Mouse (Mus musculus) forebrain, embryonic 14.5 days (tissue): ENCODE data around the gene Adgrb2. TPM values are rescaled to one million over a fixed set of nuclear protein-coding genes. Genes with fewer than 3 reads are reported as not detected.

Experiments used
- ATAC-seq: fragments of 200-750 bp; cut with Nextera tagmentation; 2 replicates; pipeline ENCODE4 v1.8.0; 2017; ENCODE audit warnings: mild to moderate bottlenecking, moderate library complexity
- DNase-seq: peaks from one replicate; pipeline ENCODE4 v3.0.0-alpha.2; 2015; ENCODE audit warnings: low spot score
- H3K27ac ChIP-seq: fragments of 300-500 bp; sonication (generic); 2 replicates; pipeline ENCODE4 v1.5.1; 2014; ENCODE audit warnings: low read depth, mild to moderate bottlenecking, control low read depth, low read length, moderate library complexity
- H3K27me3 ChIP-seq: fragments of 300-500 bp; sonication (generic); replicated peaks from 2 replicates; pipeline ENCODE4 v1.6.1; 2014; ENCODE audit warnings: low read length, control low read depth, mixed read lengths; ENCODE audit not compliant: control insufficient read depth, insufficient read depth
- H3K36me3 ChIP-seq: fragments of 300-500 bp; sonication (generic); 2 replicates; pipeline ENCODE4 v1.6.1; 2014; ENCODE audit warnings: low read length, control low read depth; ENCODE audit not compliant: control insufficient read depth, insufficient read depth
- H3K4me1 ChIP-seq: fragments of 300-500 bp; sonication (generic); 2 replicates; pipeline ENCODE4 v1.6.1; 2014; ENCODE audit warnings: antibody characterized with exemption, low read length, control low read depth; ENCODE audit not compliant: control insufficient read depth, insufficient read depth
- H3K4me2 ChIP-seq: fragments of 300-500 bp; sonication (generic); 2 replicates; pipeline ENCODE4 v1.6.1; 2014; ENCODE audit warnings: mild to moderate bottlenecking, control low read depth, low read length
- H3K4me3 ChIP-seq: fragments of 300-500 bp; sonication (generic); 2 replicates; pipeline ENCODE4 v1.5.1; 2014; ENCODE audit warnings: low read depth, low read length, control low read depth
- H3K9ac ChIP-seq: fragments of 300-500 bp; sonication (generic); 2 replicates; pipeline ENCODE4 v1.6.1; 2014; ENCODE audit warnings: mild to moderate bottlenecking, low read length, control low read depth, moderate library complexity
- H3K9me3 ChIP-seq: fragments of 300-500 bp; sonication (generic); replicated peaks from 2 replicates; pipeline ENCODE4 v1.6.1; 2016; ENCODE audit warnings: low read length, control low read depth, mixed read lengths; ENCODE audit not compliant: control insufficient read depth
- WGBS: fragments of 180-500 bp; shearing (Covaris S2); extraction: QIAGEN DNeasy Blood & Tissue Kit; methylation state at CpG from one replicate; pipeline ENCODE4 v1.1.7; 2014; 5-methylcytosine and 5-hydroxymethylcytosine counted together
- polyA plus RNA-seq: library from polyadenylated mRNA; unstranded; fragments of >200 nt; fragmentation: Nextera tagmentation; extraction: Ambion mirVana; gene quantifications from 2 replicates; pipeline ENCODE4 v1.2.1, GENCODE M21; 2014

The Adgrb2 gene
- polyA plus RNA-seq, result 6.6 and 12.3 TPM in 2 replicates

DNA sequence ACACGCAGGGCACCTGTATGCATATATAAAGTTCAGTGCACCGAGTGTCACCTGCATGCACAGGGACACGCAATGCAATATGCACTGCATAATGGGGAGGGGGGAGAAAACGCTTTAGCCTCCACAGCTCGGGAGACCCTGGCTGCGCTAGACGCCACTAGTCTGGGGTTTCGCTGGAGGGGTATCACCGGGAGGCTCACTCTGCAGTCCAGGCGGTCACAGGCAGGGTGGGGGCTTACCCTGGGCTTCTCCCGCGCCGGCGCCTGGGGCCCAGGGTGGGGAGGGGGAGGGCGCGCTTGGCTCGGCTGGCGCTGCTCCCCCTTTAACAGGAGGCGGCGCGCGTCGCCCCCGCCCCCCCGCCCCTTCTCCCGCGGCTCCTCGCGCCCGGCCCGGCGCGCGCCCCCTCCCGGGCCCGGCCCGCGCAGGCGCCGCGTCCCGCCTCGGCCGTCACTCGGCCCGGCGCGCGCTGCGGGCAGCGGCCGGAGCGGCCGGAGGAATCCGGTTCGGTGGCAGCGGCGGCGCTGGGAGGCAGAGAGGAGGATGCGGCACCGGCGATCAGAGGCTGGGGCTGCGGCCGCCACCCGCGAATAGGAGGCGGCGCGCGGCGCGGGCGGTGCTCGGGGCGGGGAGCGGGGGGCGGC lies at the start of gene Adgrb2:
TSS of gene Adgrb2 (plus strand) at position 450 of the 641 bp plus-strand sequence.
- Histone ChIP-seq H3K9me3 (no peaks in the 10 kb centered on the region), H3K36me3 (no peaks in the 10 kb centered on the region), H3K4me1 (peaks cover 52% of the 10 kb centered on the region), H3K4me3 (peak within 1 kb of the TSS; percentile 72), H3K9ac (peak within 1 kb of the TSS; percentile 87), H3K27ac (peak within 1 kb of the TSS; percentile 84), H3K27me3 (peaks cover 7% of the 10 kb centered on the region; the same call in 1 of the 2 replicates), H3K4me2 (peak within 1 kb of the TSS; percentile 84)
- peak; percentile 73 for DNase-seq
- peak; percentile 42 for ATAC-seq
- 2% methylated on average over 33 of the region's 77 CpGs for WGBS

DNA sequence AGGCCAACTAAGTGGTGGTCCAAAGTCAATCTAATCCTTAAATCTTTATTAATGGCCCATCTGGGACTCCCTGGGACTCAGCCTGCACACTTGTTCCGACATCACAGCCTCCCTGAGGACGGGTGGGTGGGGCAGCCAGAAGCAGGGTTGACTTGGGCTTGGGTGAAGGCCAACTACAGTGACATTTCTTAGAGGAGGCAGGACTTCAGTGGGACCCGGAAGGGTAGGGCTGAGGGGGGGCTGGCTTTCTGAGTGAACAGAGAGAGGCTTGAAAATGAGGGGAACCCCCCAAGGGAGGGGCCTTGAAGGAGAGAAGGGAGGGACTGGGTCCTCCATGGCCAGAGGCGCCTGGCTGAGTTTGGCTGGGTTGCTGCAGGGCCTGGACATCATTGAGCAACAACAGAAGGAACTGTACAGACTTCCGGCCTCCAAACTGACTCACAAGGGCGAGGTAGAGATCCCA lies 33.3 kb upstream of the Adgrb2 start:
- Histone ChIP-seq H3K4me3 (no peak overlapping the region), H3K27ac (no peak overlapping the region), H3K4me2 (no peak overlapping the region), H3K9ac (no peak overlapping the region), H3K9me3 (no peaks in the 10 kb centered on the region), H3K36me3 (no peaks in the 10 kb centered on the region), H3K4me1 (no peaks in the 10 kb centered on the region; the same call in 1 of the 2 replicates), H3K27me3 (no peaks in the 10 kb centered on the region)
- DNase-seq (no peak), ATAC-seq (no peak)
- 72% methylated on average over 6 of the region's 6 CpGs for WGBS

DNA sequence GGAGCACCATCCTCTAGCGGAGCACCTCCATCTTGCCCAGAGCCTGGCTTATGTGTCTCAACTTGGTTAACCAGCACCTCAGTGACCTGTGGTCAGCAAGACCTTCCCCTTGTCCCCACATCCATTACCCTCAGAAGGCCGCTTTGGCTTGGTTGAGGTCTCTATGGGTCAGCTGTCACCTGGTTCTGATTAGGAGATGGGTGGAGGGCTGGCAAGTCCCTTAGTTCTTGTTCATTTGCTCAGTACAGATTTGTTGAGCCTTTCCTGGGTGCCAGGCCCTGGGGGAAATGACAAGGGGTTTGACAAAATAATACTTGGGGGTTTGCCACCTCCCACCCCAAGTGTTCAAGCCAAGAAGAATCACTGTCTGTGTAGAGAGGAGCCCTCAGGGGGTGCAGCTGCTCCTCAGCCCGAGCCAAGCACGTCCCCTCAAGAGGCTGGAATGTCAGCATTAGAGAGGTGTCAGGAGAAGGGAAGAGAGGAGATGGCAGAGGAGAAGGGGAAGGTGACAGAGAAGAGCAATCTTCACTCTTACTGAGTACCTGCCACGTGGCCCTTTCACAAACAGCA lies 32.3 kb upstream of the Adgrb2 start:
- no peak for DNase-seq
- Histone ChIP-seq H3K27ac (no peak overlapping the region), H3K9me3 (no peaks in the 10 kb centered on the region), H3K4me1 (no peaks in the 10 kb centered on the region; the same call in 1 of the 2 replicates), H3K4me3 (no peak overlapping the region), H3K4me2 (no peak overlapping the region), H3K36me3 (no peaks in the 10 kb centered on the region), H3K9ac (no peak overlapping the region), H3K27me3 (no peaks in the 10 kb centered on the region)
- WGBS, result 63% methylated on average over 5 of the region's 5 CpGs
- ATAC-seq, result no peak

DNA sequence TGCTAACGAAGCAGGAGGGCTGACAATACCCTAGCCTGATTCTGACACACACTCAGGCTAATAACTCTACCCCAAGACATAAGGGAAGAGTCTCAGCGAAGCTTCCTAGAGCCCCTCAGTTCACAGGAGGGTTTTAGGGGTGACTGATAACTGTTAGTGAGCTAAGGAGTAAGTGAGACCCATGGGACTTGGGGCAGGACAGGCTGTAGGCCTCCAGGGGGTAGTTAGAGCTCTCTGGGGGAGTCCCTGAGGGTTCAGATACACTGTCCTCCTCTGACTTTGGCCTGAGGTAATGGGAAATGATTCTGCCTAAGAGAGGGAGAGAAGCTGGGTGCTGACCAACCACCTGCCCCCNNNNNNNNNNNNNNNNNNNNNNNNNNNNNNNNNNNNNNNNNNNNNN lies 30.1 kb upstream of the Adgrb2 start:
- no peak overlapping the region for H3K4me3 ChIP-seq
- no peak for DNase-seq
- H3K9ac ChIP-seq, result no peak overlapping the region
- no peaks in the 10 kb centered on the region for H3K36me3 ChIP-seq
- no peaks in the 10 kb centered on the region; the same call in 1 of the 2 replicates for H3K4me1 ChIP-seq
- no peak for ATAC-seq
- no peak overlapping the region for H3K4me2 ChIP-seq
- no peak overlapping the region for H3K27ac ChIP-seq
- 54% methylated on average over 2 of the region's 2 CpGs for WGBS
- no peaks in the 10 kb centered on the region for H3K27me3 ChIP-seq
- no peaks in the 10 kb centered on the region for H3K9me3 ChIP-seq

DNA sequence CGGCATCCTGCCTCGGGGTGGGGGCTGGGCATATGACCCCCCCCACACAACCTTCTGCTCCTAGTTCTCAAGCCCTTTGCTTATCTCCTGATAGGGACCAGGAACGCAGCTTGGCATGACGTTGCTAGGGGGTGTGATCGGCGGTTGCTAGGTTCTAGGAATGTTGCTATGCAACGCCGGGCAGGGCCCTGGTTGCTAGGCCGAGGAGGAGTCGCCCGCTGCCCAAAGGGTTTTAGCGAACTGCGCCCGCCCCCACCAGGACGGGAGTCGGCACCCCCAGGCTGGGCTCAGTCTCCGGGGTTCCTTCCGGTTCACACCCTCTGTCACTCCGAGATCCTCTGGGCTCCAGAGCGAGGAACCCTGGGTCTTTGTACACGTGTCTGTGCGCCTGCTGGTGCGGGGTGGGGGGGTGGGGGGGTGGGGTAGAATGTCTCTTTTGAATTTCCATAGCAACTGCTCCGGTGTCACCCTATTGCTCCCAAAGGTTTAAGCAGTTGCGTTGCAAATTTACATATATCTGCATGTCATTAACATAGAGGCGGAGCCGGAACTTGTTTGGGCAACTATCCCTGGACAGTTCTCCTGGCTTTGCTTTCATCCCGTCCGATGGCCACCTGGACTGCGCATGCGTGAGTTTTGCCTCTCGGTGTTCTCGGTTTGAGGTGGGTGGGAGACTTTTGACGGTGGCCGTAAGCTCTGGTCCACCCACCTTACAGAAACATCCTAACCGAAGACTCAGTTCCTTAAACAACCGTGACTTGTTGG lies 24.3 kb upstream of the Adgrb2 start:
- Histone ChIP-seq H3K36me3 (no peaks in the 10 kb centered on the region), H3K9ac (peak overlapping the region; percentile 62), H3K27ac (peak overlapping the region; percentile 49), H3K4me2 (peak overlapping the region; percentile 95), H3K4me1 (peaks cover 9% of the 10 kb centered on the region; the same call in 1 of the 2 replicates), H3K9me3 (no peaks in the 10 kb centered on the region), H3K4me3 (peak overlapping the region; percentile 37), H3K27me3 (no peaks in the 10 kb centered on the region)
- DNase-seq (peak; percentile 91), ATAC-seq (peak; percentile 87)
- WGBS, result under 1% methylated on average over 37 of the region's 37 CpGs

DNA sequence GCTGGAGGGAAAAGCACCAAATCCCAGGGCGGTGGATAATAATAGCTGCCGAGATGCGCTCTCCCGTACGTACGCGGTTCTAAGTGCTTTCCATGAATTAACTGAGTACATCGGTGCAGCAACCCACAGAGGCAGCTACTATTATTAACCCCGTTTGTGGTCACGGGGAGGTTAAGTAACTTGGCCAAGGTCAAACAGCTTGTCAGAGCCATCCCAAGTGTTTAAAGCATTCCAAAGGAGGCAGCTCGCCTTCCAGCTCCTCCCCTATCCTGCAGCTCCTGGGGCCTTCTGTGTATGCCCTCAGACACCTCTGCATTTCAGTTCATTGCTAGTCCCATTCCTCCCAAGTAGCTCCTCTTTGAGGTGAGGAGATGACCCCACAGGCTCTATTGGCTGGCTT lies 19.4 kb upstream of the Adgrb2 start:
- H3K27me3 ChIP-seq, result no peaks in the 10 kb centered on the region
- no peak overlapping the region for H3K9ac ChIP-seq
- no peak overlapping the region for H3K4me3 ChIP-seq
- no peaks in the 10 kb centered on the region for H3K9me3 ChIP-seq
- ATAC-seq (no peak), DNase-seq (no peak)
- no peak overlapping the region for H3K4me2 ChIP-seq
- no peaks in the 10 kb centered on the region for H3K36me3 ChIP-seq
- peaks cover 37% of the 10 kb centered on the region for H3K4me1 ChIP-seq
- WGBS, result 70% methylated on average over 11 of the region's 11 CpGs
- no peak overlapping the region for H3K27ac ChIP-seq

DNA sequence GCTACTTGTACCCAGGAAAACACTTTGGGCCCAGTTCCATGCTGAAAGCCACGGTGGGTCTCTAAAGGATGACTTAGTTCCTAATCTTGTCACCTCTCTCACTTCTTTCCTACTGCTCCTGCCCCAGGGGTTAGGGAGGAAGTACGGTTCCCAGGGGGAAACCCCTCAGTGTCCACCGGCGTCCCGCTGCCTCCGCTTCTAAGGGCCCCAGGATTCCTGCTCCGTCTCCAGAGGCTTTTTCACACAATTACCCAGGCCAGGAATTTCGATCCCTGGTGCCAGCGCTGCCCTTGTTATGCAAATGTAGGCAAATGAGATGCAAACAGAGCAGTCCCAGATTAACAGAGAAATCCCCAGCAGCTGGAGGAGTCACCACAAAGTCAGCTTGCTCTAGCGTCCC lies 18.5 kb upstream of the Adgrb2 start:
- Histone ChIP-seq H3K4me1 (peaks cover 33% of the 10 kb centered on the region), H3K9ac (no peak overlapping the region), H3K36me3 (no peaks in the 10 kb centered on the region), H3K4me2 (0 out of 2 replicates have a peak overlapping the region, but pooled peaks have one; percentile 26), H3K9me3 (no peaks in the 10 kb centered on the region), H3K27me3 (no peaks in the 10 kb centered on the region), H3K4me3 (no peak overlapping the region), H3K27ac (peak overlapping the region; percentile 84)
- peak; percentile 43 for ATAC-seq
- WGBS, result 2% methylated on average over 10 of the region's 10 CpGs
- peak; percentile 88 for DNase-seq

DNA sequence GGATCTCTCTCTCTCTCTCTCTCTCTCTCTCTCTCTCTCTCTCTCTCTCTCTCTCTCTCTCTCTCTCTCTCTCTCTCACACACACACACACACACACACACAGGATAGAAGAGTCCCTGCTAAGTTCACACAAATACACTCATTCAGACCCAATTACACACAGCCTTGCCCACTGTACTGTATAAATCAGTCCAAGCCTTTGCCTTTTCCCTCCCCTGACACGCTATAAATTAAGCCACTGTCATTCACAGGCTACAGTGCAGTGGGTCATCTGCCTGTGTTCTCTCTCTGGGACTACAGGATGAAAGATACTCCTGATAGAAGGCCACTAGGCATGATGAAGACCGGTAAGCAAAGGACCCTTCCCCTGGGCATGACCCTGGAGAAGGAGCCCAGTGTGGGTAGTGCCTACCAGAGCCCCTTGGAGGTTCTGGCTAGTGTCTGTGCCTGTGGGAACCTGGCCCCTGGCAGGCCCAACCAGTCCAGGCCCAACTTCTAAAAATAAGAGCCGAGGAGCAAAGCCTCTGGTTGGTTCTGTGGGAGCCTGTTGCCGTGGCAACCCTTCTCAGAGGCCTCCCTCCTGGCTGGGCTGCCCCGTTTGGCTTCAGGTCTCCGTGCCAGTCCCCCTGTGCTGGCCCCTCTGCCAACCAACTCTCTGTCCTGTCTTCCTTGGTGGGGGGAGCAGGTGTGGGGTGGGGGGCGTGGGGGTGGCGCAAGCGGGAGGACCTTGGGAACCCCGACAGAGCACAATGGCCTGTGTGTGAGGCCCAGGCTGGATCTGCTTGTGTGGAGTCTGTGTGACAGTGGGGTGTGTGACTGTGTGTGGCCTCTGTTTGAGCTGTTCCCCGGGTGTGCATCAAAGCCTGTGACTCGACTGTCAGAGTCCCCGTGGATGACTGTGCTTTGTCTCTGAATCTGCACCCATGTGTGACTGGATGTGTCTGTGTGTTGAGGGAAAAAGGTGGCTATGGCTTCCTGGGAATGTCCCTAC lies 17.4 kb upstream of the Adgrb2 start:
- peak overlapping the region; percentile 84 for H3K27ac ChIP-seq
- H3K9ac ChIP-seq, result peak overlapping the region; percentile 46
- no peaks in the 10 kb centered on the region for H3K36me3 ChIP-seq
- H3K4me3 ChIP-seq, result no peak overlapping the region
- ATAC-seq (peak; percentile 84), DNase-seq (peak; percentile 90)
- H3K9me3 ChIP-seq, result no peaks in the 10 kb centered on the region
- peaks cover 36% of the 10 kb centered on the region for H3K4me1 ChIP-seq
- WGBS, result 6% methylated on average over 13 of the region's 13 CpGs
- H3K4me2 ChIP-seq, result peak overlapping the region; percentile 33
- H3K27me3 ChIP-seq, result no peaks in the 10 kb centered on the region
